Mouse (Mus musculus): ENCODE measurements around the gene Terb2.
A peak's percentile ranks its signal among the peaks of the same experiment; 100 is the strongest.

DNA sequence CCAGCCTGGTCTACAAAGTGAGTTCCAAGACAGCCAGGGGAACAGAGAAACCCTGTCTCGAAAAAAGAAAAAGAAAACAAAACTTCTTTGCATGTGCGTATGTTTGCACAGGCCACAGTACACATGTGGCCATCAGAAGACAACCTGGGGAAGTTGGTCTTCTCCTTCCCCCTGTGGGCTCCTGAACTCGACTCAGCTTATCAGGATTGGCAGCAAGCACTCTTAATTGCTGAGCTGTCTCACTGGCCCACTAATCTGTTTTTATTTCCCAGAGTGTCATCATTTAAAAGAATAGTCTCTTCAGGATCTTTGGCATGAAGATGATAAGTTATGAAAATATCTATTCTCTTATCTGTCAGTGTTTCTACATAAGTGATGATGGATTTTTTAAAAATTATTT is 5.8 kb downstream of the Terb2 start:
- no peak for TF ChIP-seq ZMIZ1 (IDR thresholded peaks at IDR 0.05; ENCODE audit: low read depth, low read length)
- TF ChIP-seq CTCF (IDR thresholded peaks at IDR 0.05 in 2 of 3, conservative IDR thresholded peaks at IDR 0.05 in 1 of 3; ENCODE audit: control insufficient read depth in 1 of 3, insufficient read depth in 1 of 3, low read depth in 2 of 3, low read length in 3 of 3, poor library complexity in 1 of 3, severe bottlenecking in 1 of 3): no peak
- TF ChIP-seq ZNF384 (IDR thresholded peaks at IDR 0.05; ENCODE audit: low read depth, low read length): no peak
- TF ChIP-seq EP300 (IDR thresholded peaks at IDR 0.05; ENCODE audit: low read depth in 1 of 2, low read length in 2 of 2): peak; percentile 76 to 90
- TF ChIP-seq MEF2A (IDR thresholded peaks at IDR 0.05; ENCODE audit: extremely low read depth, insufficient replicate concordance, low read depth, low read length, poor library complexity, severe bottlenecking): no peak
- no peak for TF ChIP-seq USF2 (IDR thresholded peaks at IDR 0.05; ENCODE audit: borderline replicate concordance in 1 of 2, insufficient read depth in 1 of 2, low read depth in 1 of 2, low read length in 2 of 2)
- TF ChIP-seq BHLHE40 (IDR thresholded peaks at IDR 0.05; ENCODE audit: borderline replicate concordance, low read depth, low read length): no peak
- no peak for TF ChIP-seq CHD1 (IDR thresholded peaks at IDR 0.05; ENCODE audit: low read depth, low read length)
- no peak for TF ChIP-seq SMC3 (IDR thresholded peaks at IDR 0.05; ENCODE audit: low read depth, low read length)
- TF ChIP-seq MAZ (IDR thresholded peaks at IDR 0.05; ENCODE audit: low read depth, low read length): no peak
- TF ChIP-seq ZKSCAN1 (IDR thresholded peaks at IDR 0.05; ENCODE audit: low read depth, low read length): no peak
- TF ChIP-seq POLR2A (IDR thresholded peaks at IDR 0.05; ENCODE audit: control insufficient read depth in 1 of 2, insufficient read depth in 1 of 2, low read depth in 1 of 2, low read length in 2 of 2, poor library complexity in 1 of 2): no peak

Measured in MEL (cell line).